Mouse (Mus musculus) midbrain, postnatal 0 days (tissue): Measurements from ENCODE around the gene Smurf1. TPM values are rescaled to one million over a fixed set of nuclear protein-coding genes. Genes with fewer than 3 reads are reported as not detected.
A peak's percentile ranks its signal among the peaks of the same experiment; 100 is the strongest.

ENCODE experiments used
- ATAC-seq: fragments of 200-750 bp; cut with Nextera tagmentation; 2 replicates; pipeline ENCODE4 v1.8.0; 2017; ENCODE audit warnings: moderate number of reproducible peaks, mild to moderate bottlenecking, moderate TSS enrichment, moderate library complexity; ENCODE audit not compliant: low FRiP score
- DNase-seq: peaks from one replicate; pipeline ENCODE4 v3.0.0-alpha.2; 2015; ENCODE audit warnings: low spot score
- H3K27ac ChIP-seq: fragments of 300-500 bp; sonication (generic); 2 replicates; pipeline ENCODE4 v1.5.1; 2014; ENCODE audit warnings: low read depth, mild to moderate bottlenecking, low read length, mixed read lengths
- H3K27me3 ChIP-seq: fragments of 300-500 bp; sonication (generic); 2 replicates; pipeline ENCODE4 v1.6.1; 2014; ENCODE audit warnings: low read length, control low read depth, mixed read lengths; ENCODE audit not compliant: insufficient read depth
- H3K36me3 ChIP-seq: fragments of 300-500 bp; sonication (generic); 2 replicates; pipeline ENCODE4 v1.6.1; 2014; ENCODE audit warnings: low read length, control low read depth, mixed read lengths; ENCODE audit not compliant: insufficient read depth
- H3K4me1 ChIP-seq: fragments of 300-500 bp; sonication (generic); 2 replicates; pipeline ENCODE4 v1.6.1; 2014; ENCODE audit warnings: mild to moderate bottlenecking, control low read depth, antibody characterized with exemption, low read length, mixed read lengths; ENCODE audit not compliant: insufficient read depth
- H3K4me2 ChIP-seq: fragments of 300-500 bp; sonication (generic); 2 replicates; pipeline ENCODE4 v1.6.1; 2014; ENCODE audit warnings: low read depth, mild to moderate bottlenecking, low read length, mixed read lengths; ENCODE audit not compliant: poor library complexity, severe bottlenecking
- H3K4me3 ChIP-seq: fragments of 300-500 bp; sonication (generic); 2 replicates; pipeline ENCODE4 v1.5.1; 2014; ENCODE audit warnings: low read depth, mild to moderate bottlenecking, low read length, moderate library complexity
- H3K9ac ChIP-seq: fragments of 300-500 bp; sonication (generic); replicated peaks from 2 replicates; pipeline ENCODE4 v1.6.1; 2014; ENCODE audit warnings: mild to moderate bottlenecking, low read length, moderate library complexity, mixed read lengths; ENCODE audit not compliant: poor library complexity, severe bottlenecking
- H3K9me3 ChIP-seq: fragments of 300-500 bp; sonication (generic); 2 replicates; pipeline ENCODE4 v1.6.1; 2016; ENCODE audit warnings: low read length, control low read depth
- CTCF ChIP-seq: IDR thresholded peaks from 2 replicates; pipeline ENCODE4 v1.5.1; 2016; ENCODE audit warnings: antibody characterized with exemption, mild to moderate bottlenecking
- WGBS: fragments of 180-500 bp; shearing (Covaris S2); extraction: QIAGEN DNeasy Blood & Tissue Kit; methylation state at CpG from one replicate; pipeline ENCODE4 v1.1.7; 2014; 5-methylcytosine and 5-hydroxymethylcytosine counted together
- polyA plus RNA-seq: library from polyadenylated mRNA; unstranded; fragments of >200 nt; fragmentation: Nextera tagmentation; extraction: Ambion mirVana; gene quantifications from 2 replicates; pipeline ENCODE4 v1.2.1, GENCODE M21; 2015
- total RNA-seq: library from RNA; depleted of rRNA; stranded (reverse); fragments of >200 nt; gene quantifications from 2 replicates; pipeline ENCODE4 v1.2.3, GENCODE M21; 2014

The Smurf1 gene
- total and polyA plus RNA-seq, 2 experiments from 2014 or later: 28.0 to 63.0 TPM

DNA sequence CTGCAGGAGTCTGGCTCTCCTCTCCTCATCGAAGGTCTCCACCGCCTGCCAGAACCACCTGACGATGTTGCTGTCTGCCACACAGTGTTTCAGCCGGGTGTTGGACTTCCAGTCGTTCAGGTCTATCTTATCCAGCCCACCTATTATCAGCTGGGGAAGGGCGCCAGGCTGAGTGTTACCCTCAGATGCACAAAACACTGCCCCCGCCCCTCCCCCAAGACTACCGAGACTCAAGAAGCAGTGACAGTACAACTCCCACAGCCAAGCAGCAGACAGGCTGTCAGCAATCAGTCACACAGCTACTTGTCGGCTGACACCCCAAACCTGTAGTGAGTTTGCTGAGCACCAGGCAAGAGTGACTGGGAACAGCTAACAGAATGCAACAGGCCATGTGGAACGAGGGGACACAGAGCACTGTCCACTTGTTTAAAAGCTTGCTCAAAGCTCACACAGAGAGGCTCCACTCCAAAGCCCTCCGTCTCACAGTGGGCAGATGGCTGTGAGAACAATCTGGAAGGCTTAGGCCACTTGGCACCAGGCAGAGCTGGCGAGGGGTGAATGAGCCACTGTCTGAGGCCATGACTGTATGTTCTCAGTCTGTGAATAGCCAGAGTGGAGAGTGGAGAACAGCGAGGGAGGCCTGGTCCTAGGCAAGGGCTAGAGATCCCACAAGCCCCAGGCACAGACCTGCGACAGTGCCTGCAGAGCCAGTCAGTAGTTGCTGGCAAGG, 83.8 kb downstream of the Smurf1 start:
- H3K27ac ChIP-seq: no peak overlapping the region
- 82% methylated on average over 14 of the region's 14 CpGs for WGBS
- peaks cover 85% of the 10 kb centered on the region for H3K36me3 ChIP-seq
- ATAC-seq (peak; percentile 70), DNase-seq (peak; percentile 82)
- no peaks in the 10 kb centered on the region for H3K4me1 ChIP-seq
- H3K9me3 ChIP-seq: no peaks in the 10 kb centered on the region
- no peak overlapping the region for H3K4me2 ChIP-seq
- no peak overlapping the region for H3K9ac ChIP-seq
- TF ChIP-seq CTCF: no peak
- H3K27me3 ChIP-seq: no peaks in the 10 kb centered on the region
- H3K4me3 ChIP-seq: no peak overlapping the region

DNA sequence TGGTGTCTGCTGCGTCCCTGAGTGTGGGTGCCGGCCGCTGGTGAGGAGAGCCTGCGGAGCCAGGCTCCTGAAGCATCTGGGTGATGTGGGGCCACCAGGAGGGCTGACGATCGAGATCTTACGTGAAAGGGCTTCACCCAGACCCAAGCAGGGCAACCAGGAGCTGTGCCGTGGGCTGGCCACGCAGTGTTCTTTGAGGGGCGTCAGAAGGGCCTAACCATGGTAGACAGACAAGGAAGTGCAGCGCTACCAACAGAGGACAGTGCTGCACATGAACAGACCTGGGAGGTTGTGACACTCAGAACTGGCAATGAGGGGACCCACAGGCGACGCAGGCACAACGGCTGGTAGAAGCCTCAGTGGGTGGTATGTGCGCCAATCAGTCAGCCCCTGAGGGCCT, 88.6 kb downstream of the Smurf1 start:
- no peak overlapping the region for H3K27ac ChIP-seq
- DNase-seq: no peak
- H3K4me3 ChIP-seq: no peak overlapping the region
- H3K4me1 ChIP-seq: no peaks in the 10 kb centered on the region
- no peak overlapping the region for H3K4me2 ChIP-seq
- ATAC-seq: no peak
- peaks cover 50% of the 10 kb centered on the region for H3K36me3 ChIP-seq
- H3K9ac ChIP-seq: no peak overlapping the region
- no peaks in the 10 kb centered on the region for H3K9me3 ChIP-seq
- TF ChIP-seq CTCF: no peak
- WGBS: 91% methylated on average over 15 of the region's 15 CpGs
- H3K27me3 ChIP-seq: no peaks in the 10 kb centered on the region

DNA sequence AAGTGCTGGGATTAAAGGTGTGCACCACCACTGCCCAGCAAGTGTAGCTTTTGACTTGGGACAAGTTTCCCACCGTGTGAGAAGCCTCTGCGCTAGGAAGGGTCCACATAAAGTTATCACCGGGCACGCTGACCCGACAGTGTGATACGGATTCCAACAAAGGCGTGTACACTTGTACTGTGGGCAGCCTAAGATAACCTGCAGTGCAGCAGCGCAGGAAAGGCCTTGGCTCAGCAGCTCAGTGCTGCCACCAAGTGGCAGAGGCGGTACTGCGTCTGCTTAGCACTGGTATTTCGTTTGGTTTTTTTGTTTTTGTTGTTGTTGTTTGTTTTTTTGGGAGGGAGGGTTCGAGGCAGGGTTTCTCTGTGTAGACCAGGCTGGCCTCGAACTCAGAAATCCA, 89.8 kb downstream of the Smurf1 start:
- DNase-seq (peak; percentile 79), ATAC-seq (0 out of 2 replicates have a peak, but pooled peaks have one; percentile 27)
- Histone ChIP-seq H3K4me3 (no peak overlapping the region), H3K9ac (no peak overlapping the region), H3K36me3 (peaks cover 39% of the 10 kb centered on the region), H3K27me3 (no peaks in the 10 kb centered on the region), H3K9me3 (no peaks in the 10 kb centered on the region), H3K4me1 (no peaks in the 10 kb centered on the region), H3K27ac (no peak overlapping the region), H3K4me2 (no peak overlapping the region)
- WGBS: 7% methylated on average over 13 of the region's 13 CpGs
- peak; percentile 98 for TF ChIP-seq CTCF

DNA sequence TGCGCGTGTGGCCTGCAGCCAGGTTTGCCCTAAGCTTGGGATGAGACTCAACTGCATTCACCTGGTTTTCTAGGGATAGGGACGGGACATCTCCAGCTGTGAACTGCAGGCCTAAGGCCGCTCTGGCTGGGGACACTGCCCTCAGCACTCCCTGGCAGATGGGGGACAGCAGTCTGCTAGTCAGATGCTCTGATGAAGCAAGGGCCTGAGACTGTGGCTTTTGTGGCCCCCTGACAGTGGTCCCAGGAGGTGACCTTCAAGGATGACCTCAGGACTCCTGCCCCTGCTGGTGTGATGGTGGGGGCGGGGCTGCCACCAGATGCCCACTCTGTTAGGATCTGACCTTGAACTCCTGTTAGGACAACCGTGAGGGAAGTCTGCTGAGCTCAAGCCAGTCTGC, 90.4 kb downstream of the Smurf1 start:
- no peak for TF ChIP-seq CTCF
- no peaks in the 10 kb centered on the region for H3K27me3 ChIP-seq
- H3K9ac ChIP-seq: no peak overlapping the region
- H3K4me2 ChIP-seq: no peak overlapping the region
- 91% methylated on average over 6 of the region's 6 CpGs for WGBS
- no peak for DNase-seq
- no peak for ATAC-seq
- peaks cover 33% of the 10 kb centered on the region for H3K36me3 ChIP-seq
- no peak overlapping the region for H3K27ac ChIP-seq
- H3K4me1 ChIP-seq: no peaks in the 10 kb centered on the region
- no peak overlapping the region for H3K4me3 ChIP-seq
- H3K9me3 ChIP-seq: no peaks in the 10 kb centered on the region

DNA sequence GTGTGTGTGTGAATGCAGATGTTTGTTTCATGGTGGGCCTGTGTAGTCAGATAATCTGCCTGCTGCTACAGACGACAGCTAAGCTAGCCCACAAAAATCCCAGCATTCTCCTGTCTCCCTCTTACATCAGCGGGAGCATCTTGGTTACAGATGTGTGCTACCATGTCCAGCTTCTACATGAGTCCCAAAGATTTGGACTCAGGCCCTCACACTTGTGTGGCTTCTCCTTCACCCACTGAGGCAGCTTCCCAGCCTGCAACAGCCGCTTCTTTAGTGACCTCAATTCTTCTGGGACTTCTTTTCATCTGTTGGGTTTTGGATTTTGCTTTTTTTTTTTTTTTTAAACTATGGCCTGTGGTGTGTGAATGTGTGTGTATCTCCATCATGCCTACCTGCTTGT, 92.8 kb downstream of the Smurf1 start:
- no peak for TF ChIP-seq CTCF
- no peak for ATAC-seq
- Histone ChIP-seq H3K27ac (no peak overlapping the region), H3K9me3 (no peaks in the 10 kb centered on the region), H3K27me3 (no peaks in the 10 kb centered on the region), H3K4me1 (no peaks in the 10 kb centered on the region), H3K4me2 (no peak overlapping the region), H3K4me3 (no peak overlapping the region), H3K9ac (no peak overlapping the region), H3K36me3 (peaks cover 13% of the 10 kb centered on the region)
- DNase-seq: no peak
- 74% methylated on average over 3 of the region's 3 CpGs for WGBS

DNA sequence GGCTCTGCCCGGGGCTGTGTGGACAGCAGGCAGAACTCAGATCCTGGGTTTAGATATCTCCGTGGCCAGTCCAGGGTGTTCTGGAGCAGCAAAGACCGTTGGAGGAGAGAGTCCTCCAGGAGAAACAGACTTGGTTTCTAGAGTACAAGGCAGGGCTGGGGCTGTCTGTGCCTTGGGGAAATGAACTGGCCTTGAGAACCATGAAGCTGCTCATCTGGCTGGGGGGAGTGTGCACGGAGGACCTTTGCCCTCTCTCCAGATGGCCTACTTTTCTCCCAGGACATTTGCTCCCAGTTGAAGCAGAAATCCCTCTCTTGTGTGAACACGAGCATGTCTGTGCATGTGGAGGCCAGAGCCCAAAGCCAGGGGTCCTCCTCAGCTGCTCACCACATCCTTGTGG, 93.3 kb downstream of the Smurf1 start:
- H3K4me3 ChIP-seq: no peak overlapping the region
- DNase-seq (no peak), ATAC-seq (no peak)
- no peak overlapping the region for H3K4me2 ChIP-seq
- peaks cover 7% of the 10 kb centered on the region for H3K36me3 ChIP-seq
- no peaks in the 10 kb centered on the region for H3K4me1 ChIP-seq
- H3K9me3 ChIP-seq: no peaks in the 10 kb centered on the region
- H3K27ac ChIP-seq: no peak overlapping the region
- H3K27me3 ChIP-seq: no peaks in the 10 kb centered on the region
- WGBS: 83% methylated on average over 5 of the region's 5 CpGs
- TF ChIP-seq CTCF: no peak
- H3K9ac ChIP-seq: no peak overlapping the region; the same call in 1 of the 2 replicates
